Mouse (Mus musculus): ENCODE measurements around the gene Gm438.

DNA sequence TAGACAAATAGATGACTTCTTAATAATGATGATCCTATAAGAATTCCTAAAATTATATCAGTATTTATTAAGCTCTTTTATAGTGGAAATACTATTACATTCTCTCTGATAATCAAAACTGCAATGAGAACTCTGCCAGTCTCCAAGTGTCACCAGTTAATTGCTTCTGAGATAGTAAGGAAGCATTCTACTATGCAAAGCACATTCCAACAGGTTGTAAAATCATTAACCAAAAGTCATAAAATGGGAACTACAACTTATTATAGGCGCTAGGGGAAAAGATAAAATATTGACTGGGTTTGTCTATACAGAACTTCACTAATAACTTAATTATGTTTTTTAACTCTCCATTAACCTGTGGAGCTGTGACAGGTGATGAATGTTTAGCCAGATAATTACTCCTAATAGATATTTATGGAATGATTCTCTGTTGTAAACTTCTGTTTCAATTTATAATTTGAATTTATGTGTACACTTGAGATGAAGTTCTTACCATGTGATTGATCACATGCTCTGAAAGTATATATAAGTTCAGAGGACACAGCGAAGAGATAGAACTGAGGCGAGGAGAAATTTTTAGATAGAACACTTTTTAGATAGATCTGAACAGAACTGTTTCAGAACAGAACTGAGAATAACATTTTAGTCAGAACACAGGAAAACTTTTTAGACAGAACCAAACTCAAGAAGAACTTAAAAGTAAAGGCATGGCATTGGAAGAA, 3.7 kb downstream of the Gm438 start:
- no peak for TF ChIP-seq CTCF (IDR thresholded peaks at IDR 0.05; ENCODE audit: borderline replicate concordance, control insufficient read depth, extremely low read depth, insufficient read depth, low read length, poor library complexity)
- no peak for TF ChIP-seq POLR2A (IDR thresholded peaks at IDR 0.05; ENCODE audit: control insufficient read depth, extremely low read depth, insufficient read depth, low read length, poor library complexity)
